Mouse (Mus musculus) MEL (cell line): ENCODE measurements around the gene Lysmd3. TPM values are rescaled to one million over a fixed set of nuclear protein-coding genes. Genes with fewer than 3 reads are reported as not detected.

ENCODE experiments used
- DNase-seq: peaks from one replicate; pipeline ENCODE4 v3.0.0; 2011; ENCODE audit warnings: low read depth, low spot score
- H3K27ac ChIP-seq: 2 replicates; pipeline ENCODE4 v1.5.1; 2012; ENCODE audit warnings: low read depth, mild to moderate bottlenecking, control low read depth, low read length, moderate library complexity; ENCODE audit not compliant: control insufficient read depth
- H3K27me3 ChIP-seq, 2 experiments: fragments of 150-350 bp in 1 of 2; sonication (generic) in 1 of 2; 2 replicates each; pipeline ENCODE4 v1.6.1; 2012; ENCODE audit warnings: low read length in 2 of 2, mild to moderate bottlenecking in 2 of 2, improper control_type of control experiment in 1 of 2, moderate library complexity in 1 of 2; ENCODE audit not compliant: insufficient read depth in 2 of 2, control insufficient read depth in 1 of 2
- H3K36me3 ChIP-seq, 2 experiments: 2 replicates each; pipeline ENCODE4 v1.6.1; 2012 to 2014; ENCODE audit warnings: low read length in 2 of 2, improper control_type of control experiment in 1 of 2, inconsistent platforms in 1 of 2, mild to moderate bottlenecking in 1 of 2; ENCODE audit not compliant: insufficient read depth in 2 of 2, control insufficient read depth in 1 of 2
- H3K4me1 ChIP-seq, 2 experiments: fragments of 150-350 bp in 1 of 2; sonication (generic) in 1 of 2; 2 replicates each; pipeline ENCODE4 v1.6.1; 2012; ENCODE audit warnings: low read length in 2 of 2, improper control_type of control experiment in 1 of 2, mild to moderate bottlenecking in 1 of 2; ENCODE audit not compliant: insufficient read depth in 2 of 2, control insufficient read depth in 1 of 2
- H3K4me3 ChIP-seq, 2 experiments: fragments of 150-350 bp in 1 of 2; sonication (generic) in 1 of 2; 2 replicates each; pipeline ENCODE4 v1.5.1; 2012; ENCODE audit warnings: low read depth in 2 of 2, low read length in 2 of 2, mild to moderate bottlenecking in 2 of 2, moderate library complexity in 2 of 2, control low read depth in 1 of 2, improper control_type of control experiment in 1 of 2; ENCODE audit not compliant: control insufficient read depth in 1 of 2, insufficient read depth in 1 of 2
- H3K79me2 ChIP-seq: 2 replicates; pipeline ENCODE4 v1.6.1; 2012; ENCODE audit warnings: mild to moderate bottlenecking, low read length, moderate library complexity; ENCODE audit not compliant: control insufficient read depth, poor library complexity, insufficient read depth
- H3K9ac ChIP-seq: 2 replicates; pipeline ENCODE4 v1.6.1; 2012; ENCODE audit warnings: low read depth, mild to moderate bottlenecking, control low read depth, low read length, moderate library complexity; ENCODE audit not compliant: control insufficient read depth, poor library complexity, severe bottlenecking
- H3K9me3 ChIP-seq: fragments of 150-350 bp; sonication (generic); replicated peaks from 2 replicates; pipeline ENCODE4 v1.6.1; 2012; ENCODE audit warnings: mild to moderate bottlenecking, low read length, improper control_type of control experiment, moderate library complexity; ENCODE audit not compliant: insufficient read depth
- BHLHE40 ChIP-seq: IDR thresholded peaks from 2 replicates; pipeline ENCODE4 v1.6.1; 2012; ENCODE audit warnings: low read depth, mild to moderate bottlenecking, inconsistent platforms, low read length, improper control_type of control experiment, borderline replicate concordance
- CHD2 ChIP-seq: IDR thresholded peaks from 2 replicates; pipeline ENCODE4 v1.6.1; 2011; ENCODE audit warnings: low read length, improper control_type of control experiment
- CTCF ChIP-seq, 3 experiments: IDR thresholded peaks in 2 of 3; conservative IDR thresholded peaks in 1 of 3; 2 replicates each; pipeline ENCODE4 v1.5.1; 2011 to 2012; ENCODE audit warnings: low read length in 3 of 3, low read depth in 2 of 3, mild to moderate bottlenecking in 2 of 3, improper control_type of control experiment in 1 of 3, inconsistent platforms in 1 of 3, mixed read lengths in 1 of 3, moderate library complexity in 1 of 3; ENCODE audit not compliant: control insufficient read depth in 1 of 3, insufficient read depth in 1 of 3, poor library complexity in 1 of 3, severe bottlenecking in 1 of 3
- E2F4 ChIP-seq: IDR thresholded peaks from 2 replicates; pipeline ENCODE4 v1.6.1; 2011; ENCODE audit warnings: low read depth, low read length, improper control_type of control experiment, borderline replicate concordance
- ELF1 ChIP-seq: IDR thresholded peaks from 2 replicates; pipeline ENCODE4 v1.6.1; 2014; ENCODE audit warnings: low read depth, mild to moderate bottlenecking, inconsistent platforms, low read length, improper control_type of control experiment, moderate library complexity
- EP300 ChIP-seq, 2 experiments: IDR thresholded peaks; 2 replicates each; pipeline ENCODE4 v1.6.1; 2011; ENCODE audit warnings: improper control_type of control experiment in 2 of 2, low read length in 2 of 2, low read depth in 1 of 2, mild to moderate bottlenecking in 1 of 2
- ETS1 ChIP-seq: IDR thresholded peaks from 2 replicates; pipeline ENCODE4 v1.6.1; 2012; ENCODE audit warnings: low read depth, mild to moderate bottlenecking, inconsistent platforms, low read length, improper control_type of control experiment, moderate library complexity
- GATA1 ChIP-seq: IDR thresholded peaks from 2 replicates; pipeline ENCODE4 v1.6.1; 2011; ENCODE audit warnings: low read depth, low read length, improper control_type of control experiment
- HCFC1 ChIP-seq: IDR thresholded peaks from 2 replicates; pipeline ENCODE4 v1.6.1; 2012; ENCODE audit warnings: low read depth, mild to moderate bottlenecking, inconsistent platforms, low read length, improper control_type of control experiment, moderate library complexity
- JUND ChIP-seq: IDR thresholded peaks from 2 replicates; pipeline ENCODE4 v1.6.1; 2011; ENCODE audit warnings: low read depth, mild to moderate bottlenecking, improper control_type of control experiment, low read length
- MAFK ChIP-seq: IDR thresholded peaks from 2 replicates; pipeline ENCODE4 v1.6.1; 2011; ENCODE audit warnings: low read depth, mild to moderate bottlenecking, low read length, improper control_type of control experiment, borderline replicate concordance
- MAX ChIP-seq: IDR thresholded peaks from 2 replicates; pipeline ENCODE4 v1.6.1; 2011; ENCODE audit warnings: low read length, improper control_type of control experiment
- MAZ ChIP-seq: IDR thresholded peaks from 2 replicates; pipeline ENCODE4 v1.6.1; 2012; ENCODE audit warnings: low read depth, mild to moderate bottlenecking, inconsistent platforms, low read length, improper control_type of control experiment
- MEF2A ChIP-seq: IDR thresholded peaks from 2 replicates; pipeline ENCODE4 v1.6.1; 2014; ENCODE audit warnings: low read depth, mild to moderate bottlenecking, inconsistent platforms, low read length, improper control_type of control experiment; ENCODE audit not compliant: poor library complexity, insufficient replicate concordance, severe bottlenecking; ENCODE audit errors: extremely low read depth
- MXI1 ChIP-seq: IDR thresholded peaks from 2 replicates; pipeline ENCODE4 v1.6.1; 2011; ENCODE audit warnings: mild to moderate bottlenecking, low read depth, low read length, improper control_type of control experiment
- MYB ChIP-seq: IDR thresholded peaks from 2 replicates; pipeline ENCODE4 v1.6.1; 2011; ENCODE audit warnings: mild to moderate bottlenecking, low read depth, low read length, improper control_type of control experiment
- MYC ChIP-seq: IDR thresholded peaks from 2 replicates; pipeline ENCODE4 v1.6.1; 2011; ENCODE audit warnings: low read depth, mild to moderate bottlenecking, low read length, improper control_type of control experiment, moderate library complexity
- POLR2A ChIP-seq, 2 experiments: IDR thresholded peaks; 2 replicates each; pipeline ENCODE4 v1.6.1; 2011 to 2012; ENCODE audit warnings: low read length in 2 of 2, mild to moderate bottlenecking in 2 of 2, control low read depth in 1 of 2, improper control_type of control experiment in 1 of 2, low read depth in 1 of 2, moderate library complexity in 1 of 2; ENCODE audit not compliant: control insufficient read depth in 1 of 2, insufficient read depth in 1 of 2, poor library complexity in 1 of 2
- POLR2AphosphoS2 ChIP-seq: IDR thresholded peaks from 2 replicates; pipeline ENCODE4 v1.6.1; 2011; ENCODE audit warnings: low read length, improper control_type of control experiment
- RAD21 ChIP-seq: IDR thresholded peaks from 2 replicates; pipeline ENCODE4 v1.6.1; 2011; ENCODE audit warnings: mild to moderate bottlenecking, low read depth, low read length, improper control_type of control experiment
- RCOR1 ChIP-seq: IDR thresholded peaks from 2 replicates; pipeline ENCODE4 v1.6.1; 2012; ENCODE audit warnings: low read depth, mild to moderate bottlenecking, inconsistent platforms, low read length, improper control_type of control experiment
- SIN3A ChIP-seq: IDR thresholded peaks from 2 replicates; pipeline ENCODE4 v1.6.1; 2012; ENCODE audit warnings: low read length, improper control_type of control experiment, inconsistent platforms
- SMC3 ChIP-seq: IDR thresholded peaks from 2 replicates; pipeline ENCODE4 v1.6.1; 2011; ENCODE audit warnings: low read depth, low read length, improper control_type of control experiment
- TAL1 ChIP-seq: IDR thresholded peaks from 2 replicates; pipeline ENCODE4 v1.6.1; 2012; ENCODE audit warnings: mild to moderate bottlenecking, inconsistent platforms, low read length, moderate library complexity, mixed read lengths
- TBP ChIP-seq: IDR thresholded peaks from 2 replicates; pipeline ENCODE4 v1.8.0; 2011; ENCODE audit warnings: low read depth, low read length, improper control_type of control experiment
- TCF12 ChIP-seq: IDR thresholded peaks from 2 replicates; pipeline ENCODE4 v1.6.1; 2014; ENCODE audit warnings: low read depth, mild to moderate bottlenecking, inconsistent platforms, low read length, improper control_type of control experiment, moderate library complexity
- UBTF ChIP-seq: IDR thresholded peaks from 2 replicates; pipeline ENCODE4 v1.6.1; 2012; ENCODE audit warnings: low read depth, mild to moderate bottlenecking, inconsistent platforms, low read length, improper control_type of control experiment, moderate library complexity, borderline replicate concordance; ENCODE audit not compliant: insufficient read depth
- USF1 ChIP-seq: IDR thresholded peaks from 2 replicates; pipeline ENCODE4 v1.6.1; 2014; ENCODE audit warnings: low read depth, mild to moderate bottlenecking, inconsistent platforms, low read length, improper control_type of control experiment, moderate library complexity
- ZC3H11A ChIP-seq: IDR thresholded peaks from 2 replicates; pipeline ENCODE4 v1.6.1; 2012; ENCODE audit warnings: low read depth, mild to moderate bottlenecking, inconsistent platforms, low read length, improper control_type of control experiment
- ZKSCAN1 ChIP-seq: IDR thresholded peaks from 2 replicates; pipeline ENCODE4 v1.6.1; 2012; ENCODE audit warnings: low read depth, mild to moderate bottlenecking, inconsistent platforms, low read length, improper control_type of control experiment, moderate library complexity
- ZMIZ1 ChIP-seq: IDR thresholded peaks from 2 replicates; pipeline ENCODE4 v1.6.1; 2012; ENCODE audit warnings: low read depth, mild to moderate bottlenecking, inconsistent platforms, low read length, improper control_type of control experiment, moderate library complexity
- ZNF384 ChIP-seq: IDR thresholded peaks from 2 replicates; pipeline ENCODE4 v1.6.1; 2012; ENCODE audit warnings: low read depth, mild to moderate bottlenecking, inconsistent platforms, low read length, improper control_type of control experiment
- polyA plus RNA-seq, 2 experiments: library from polyadenylated mRNA; stranded (reverse) in 1 of 2; unstranded in 1 of 2; fragments of >175 nt in 1 of 2; fragments of >200 nt in 1 of 2; gene quantifications; 2 replicates each; pipeline versions ENCODE4 v1.2.1 to v1.2.4; 2012; ENCODE audit warnings: low replicate concordance in 2 of 2, low read depth in 1 of 2; ENCODE audit not compliant: insufficient read length in 2 of 2, insufficient read depth in 1 of 2, missing spikeins in 1 of 2
- total RNA-seq: library from RNA; depleted of rRNA; stranded (reverse); fragments of 300-350 nt; gene quantifications from 2 replicates; pipeline ENCODE4 v1.2.3, GENCODE M21; 2012

The Lysmd3 gene
- total and polyA plus RNA-seq, 3 experiments: 7.1 to 12.2 TPM; not detected in 1

DNA sequence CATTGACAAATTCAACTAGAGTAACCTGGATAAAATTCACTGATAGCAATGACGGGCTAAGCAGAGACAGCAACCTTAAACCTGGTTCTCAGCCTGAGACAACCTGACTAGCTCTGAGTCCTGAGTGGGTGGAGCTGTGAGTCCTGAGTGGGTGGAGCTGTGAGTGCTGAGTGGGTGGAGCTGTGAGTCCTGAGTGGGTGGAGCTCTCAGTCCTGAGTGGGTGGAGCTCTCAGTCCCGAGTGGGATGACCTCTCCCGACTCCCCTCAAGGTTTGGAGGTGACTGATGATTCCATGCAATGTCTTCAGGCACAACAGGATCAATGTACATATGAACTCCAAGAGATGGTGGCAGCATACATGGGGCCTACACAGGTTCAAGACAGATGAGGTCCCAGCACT lies 32.1 kb downstream of the Lysmd3 start:
- H3K27ac ChIP-seq: no peak overlapping the region
- H3K9me3 ChIP-seq: no peaks in the 10 kb centered on the region
- H3K27me3 ChIP-seq: no peaks in the 10 kb centered on the region
- H3K4me3 ChIP-seq: no peak overlapping the region
- H3K36me3 ChIP-seq: peaks cover 15 to 26% of the 10 kb centered on the region in 2 experiments
- H3K79me2 ChIP-seq: no peaks in the 10 kb centered on the region
- DNase-seq: no peak
- H3K9ac ChIP-seq: no peak overlapping the region
- TF ChIP-seq ZKSCAN1 (no peak), E2F4 (no peak), EP300 (IDR thresholded peaks at IDR 0.05; ENCODE audit: low read depth in 1 of 2, low read length in 2 of 2) (no peak), HCFC1 (no peak), POLR2AphosphoS2 (no peak), UBTF (no peak)
- H3K4me1 ChIP-seq: peaks cover 12 to 21% of the 10 kb centered on the region in 2 experiments

DNA sequence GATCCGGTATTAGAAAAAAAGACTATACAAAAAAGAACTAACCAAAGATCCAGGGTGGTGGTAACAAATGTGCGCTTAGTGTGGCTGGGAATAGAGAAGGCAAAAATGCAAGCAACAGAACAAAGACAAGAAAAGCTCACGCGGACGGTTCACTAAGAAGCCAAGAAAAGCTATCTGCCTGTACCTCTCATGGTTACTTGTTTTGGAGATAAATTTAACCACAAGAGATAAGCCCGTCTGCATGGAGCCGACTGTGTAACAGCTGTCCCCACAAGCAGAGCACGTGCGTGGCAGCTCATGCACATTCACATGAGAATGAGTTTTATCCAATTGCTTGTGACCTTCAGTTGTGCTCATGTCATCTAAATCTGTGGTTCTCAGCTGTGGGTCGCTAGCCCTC lies 33.0 kb downstream of the Lysmd3 start:
- H3K4me1 ChIP-seq: peaks cover 12 to 21% of the 10 kb centered on the region in 2 experiments
- H3K79me2 ChIP-seq: no peaks in the 10 kb centered on the region
- peak overlapping the region; percentile 76 for H3K27ac ChIP-seq
- peak overlapping the region; percentile 45 for H3K9ac ChIP-seq
- peaks cover 15 to 25% of the 10 kb centered on the region in 2 experiments for H3K36me3 ChIP-seq
- H3K27me3 ChIP-seq: no peaks in the 10 kb centered on the region
- no peaks in the 10 kb centered on the region for H3K9me3 ChIP-seq
- peak; percentile 81 for DNase-seq
- TF ChIP-seq USF1: peak; percentile 72
- TF ChIP-seq SIN3A: peak; percentile 100
- TF ChIP-seq RCOR1: peak; percentile 95
- TF ChIP-seq TCF12: peak; percentile 97
- 0 out of 2 replicates have a peak, but pooled peaks have one; percentile 31 for TF ChIP-seq JUND
- TF ChIP-seq RAD21: no peak
- peak; percentile 87 for TF ChIP-seq MEF2A
- peak; percentile 100 for TF ChIP-seq MYC
- peak; percentile 94 to 96 for TF ChIP-seq EP300 (IDR thresholded peaks at IDR 0.05; ENCODE audit: low read depth in 1 of 2, low read length in 2 of 2)
- peak; percentile 100 for TF ChIP-seq MXI1
- no peak for TF ChIP-seq CHD2
- TF ChIP-seq UBTF: no peak
- TF ChIP-seq GATA1: peak; percentile 98
- TF ChIP-seq MAZ: no peak
- no peak for TF ChIP-seq CTCF (IDR thresholded peaks at IDR 0.05 in 2 of 3, conservative IDR thresholded peaks at IDR 0.05 in 1 of 3; ENCODE audit: control insufficient read depth in 1 of 3, insufficient read depth in 1 of 3, low read depth in 2 of 3, low read length in 3 of 3, poor library complexity in 1 of 3, severe bottlenecking in 1 of 3)
- TF ChIP-seq ELF1: no peak
- TF ChIP-seq ZMIZ1: no peak
- no peak for TF ChIP-seq ZNF384
- no peak for TF ChIP-seq ZC3H11A
- peak; percentile 100 for TF ChIP-seq BHLHE40
- TF ChIP-seq POLR2A (IDR thresholded peaks at IDR 0.05; ENCODE audit: control insufficient read depth in 1 of 2, insufficient read depth in 1 of 2, low read depth in 1 of 2, low read length in 2 of 2, poor library complexity in 1 of 2): no peak
- TF ChIP-seq MYB: peak; percentile 52; the same call in 1 of the 2 replicates
- peak; percentile 85 for TF ChIP-seq ZKSCAN1
- TF ChIP-seq MAFK: peak; percentile 91
- TF ChIP-seq SMC3: 0 out of 2 replicates have a peak, but pooled peaks have one; percentile 4
- TF ChIP-seq TAL1: peak; percentile 73
- TF ChIP-seq TBP: no peak
- TF ChIP-seq E2F4: no peak
- TF ChIP-seq POLR2AphosphoS2: no peak
- peak; percentile 100 for TF ChIP-seq MAX
- TF ChIP-seq HCFC1: 0 out of 2 replicates have a peak, but pooled peaks have one; percentile 14
- peak; percentile 100 for TF ChIP-seq ETS1
- H3K4me3 ChIP-seq: no peak overlapping the region
